In the genomic region with DNA sequence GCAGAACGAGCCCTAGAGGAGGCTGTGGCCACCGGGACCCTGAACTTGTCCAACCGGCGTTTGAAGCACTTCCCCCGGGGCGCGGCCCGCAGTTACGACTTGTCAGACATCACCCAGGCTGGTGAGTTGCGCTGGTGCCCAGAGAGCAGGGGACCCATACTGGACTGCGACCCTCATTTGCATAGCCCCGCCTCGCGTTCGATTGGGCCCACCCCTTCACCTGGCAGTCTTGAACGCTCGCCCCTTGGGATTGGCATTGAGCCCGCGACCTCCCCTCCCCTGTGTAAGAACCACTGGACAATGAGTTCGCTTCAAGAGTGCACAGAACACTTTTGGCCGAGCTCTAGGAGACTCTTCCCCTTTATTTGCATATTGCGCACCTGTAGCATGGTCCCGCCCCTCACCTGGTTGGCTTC, we compare ENCODE assay signal across 7 mouse cellular contexts. TPM values are rescaled to one million over a fixed set of nuclear protein-coding genes. Genes with fewer than 3 reads are reported as not detected.
A peak's percentile ranks its signal among the peaks of the same experiment; 100 is the strongest.
DNase-seq lines count a peak whose midpoint lies in the region; ATAC-seq and TF ChIP-seq lines count a peak whose summit lies in the region.

No protein-coding gene starts in this region.

- no peak for TF ChIP-seq CTCF in thymus, adult 2 months (IDR thresholded peaks at IDR 0.05; ENCODE audit: borderline replicate concordance, control insufficient read depth, extremely low read depth, insufficient read depth, low read length, poor library complexity)
- no peak for TF ChIP-seq CTCF in embryonic fibroblast, embryonic 13.5 days (IDR thresholded peaks at IDR 0.05; ENCODE audit: borderline replicate concordance, insufficient read depth, low read length)

- peaks cover 23% of the 10 kb centered on the region for H3K4me1 ChIP-seq in thymus, adult 2 months (replicated peaks; ENCODE audit: control insufficient read depth, insufficient read depth, low read length)
- peaks cover 9% of the 10 kb centered on the region; the same call in 1 of the 2 replicates for H3K4me1 ChIP-seq in embryonic fibroblast, embryonic 13.5 days (ENCODE audit: control insufficient read depth, insufficient read depth, low read length)
- H3K4me1 ChIP-seq in lung, embryonic 16.5 days (replicated peaks; ENCODE audit: control insufficient read depth, insufficient read depth, low read length), result peaks cover 40% of the 10 kb centered on the region

- H3K4me3 ChIP-seq in thymus, adult 2 months (ENCODE audit: control insufficient read depth, insufficient read depth, low read length), result peak overlapping the region; percentile 84
- H3K4me3 ChIP-seq in embryonic fibroblast, embryonic 13.5 days (ENCODE audit: insufficient read depth, low read length), result peak overlapping the region; percentile 66
- peak overlapping the region; percentile 91 for H3K4me3 ChIP-seq in lung, embryonic 16.5 days (ENCODE audit: low read length)

- no peak for TF ChIP-seq POLR2A in thymus, adult 2 months (IDR thresholded peaks at IDR 0.05; ENCODE audit: control insufficient read depth, extremely low read depth, insufficient read depth, low read length, poor library complexity)
- no peak for TF ChIP-seq POLR2A in embryonic fibroblast, embryonic 13.5 days (IDR thresholded peaks at IDR 0.05; ENCODE audit: low read depth, low read length)

- peak overlapping the region; percentile 57 for H3K4me2 ChIP-seq in lung, embryonic 16.5 days (ENCODE audit: low read depth, low read length)

- DNase-seq in thymus, adult 2 months, result no peak
- DNase-seq in thymus, postnatal 25 days, result no peak
- peak; percentile 81 to 83 for DNase-seq in kidney, adult 8-10 months
- peak; percentile 73 for DNase-seq in splenic B cell, adult 2 months (ENCODE audit: low read depth, low spot score)
- no peak for DNase-seq in left cerebral cortex, adult 8-10 months (ENCODE audit: low spot score in 2 of 2)

- no peaks in the 10 kb centered on the region for H3K9me3 ChIP-seq in lung, embryonic 16.5 days (ENCODE audit: control insufficient read depth, low read length)

- ATAC-seq in lung, embryonic 16.5 days (ENCODE audit: low read depth), result peak; percentile 31

- H3K36me3 ChIP-seq in thymus, adult 2 months (ENCODE audit: control insufficient read depth, insufficient read depth, low read length), result peaks cover 8% of the 10 kb centered on the region
- peaks cover 7% of the 10 kb centered on the region for H3K36me3 ChIP-seq in lung, embryonic 16.5 days (ENCODE audit: control insufficient read depth, insufficient read depth, low read length)
- peaks cover 1% of the 10 kb centered on the region for H3K36me3 ChIP-seq in splenic B cell, adult 2 months (ENCODE audit: control insufficient read depth, insufficient read depth, low read length, poor library complexity, severe bottlenecking)

- under 1% methylated on average over 23 of the region's 23 CpGs for WGBS in thymus, adult 2 months
- under 1% methylated on average over 23 of the region's 23 CpGs for WGBS in lung, embryonic 16.5 days

- no peaks in the 10 kb centered on the region for H3K27me3 ChIP-seq in thymus, adult 2 months (ENCODE audit: control insufficient read depth, insufficient read depth, low read length)
- no peaks in the 10 kb centered on the region for H3K27me3 ChIP-seq in lung, embryonic 16.5 days (ENCODE audit: control insufficient read depth, insufficient read depth, low read depth, low read length)
- no peaks in the 10 kb centered on the region for H3K27me3 ChIP-seq in splenic B cell, adult 2 months (ENCODE audit: control insufficient read depth, insufficient read depth, low read length, poor library complexity, severe bottlenecking)

- peak overlapping the region; percentile 87 for H3K9ac ChIP-seq in lung, embryonic 16.5 days (ENCODE audit: low read length)

- peak overlapping the region; percentile 98 for H3K27ac ChIP-seq in thymus, adult 2 months (ENCODE audit: control insufficient read depth, insufficient read depth, low read length)
- H3K27ac ChIP-seq in embryonic fibroblast, embryonic 13.5 days (ENCODE audit: insufficient read depth, low read length), result peak overlapping the region; percentile 32; the same call in 1 of the 2 replicates
- peak overlapping the region; percentile 99 for H3K27ac ChIP-seq in lung, embryonic 16.5 days (ENCODE audit: low read length)

RNA-seq across cellular contexts. Expression of a gene that starts 0.3 kb away (rescaled TPM):
- 149 and 153 TPM in 2 replicates for polyA plus RNA-seq in thymus, adult 2 months (2012; rRNA removed)
- 3.0 and 3.5 TPM in 2 replicates for polyA plus RNA-seq in embryonic fibroblast, embryonic 13.5 days (2011; ENCODE audit: insufficient read length, low read depth, missing spikeins)
- polyA plus RNA-seq in lung, embryonic 16.5 days (2015; fragmentation: Nextera tagmentation; extraction: Ambion mirVana), result 14.8 and 18.1 TPM in 2 replicates
- 10 to 100 TPM in 1 of 4 experiments, 1 to 10 TPM in 3; 5.6 to 11.5 (median 8.8) TPM for total RNA-seq in left cerebral cortex, adult 8-10 months (2022)

RNA-seq across cellular contexts. Expression of a gene that starts 0.4 kb away (rescaled TPM):
- polyA plus RNA-seq in thymus, adult 2 months (2012; rRNA removed), result 576 and 587 TPM in 2 replicates
- 17.5 and 29.1 TPM in 2 replicates for polyA plus RNA-seq in embryonic fibroblast, embryonic 13.5 days (2011; ENCODE audit: insufficient read length, low read depth, missing spikeins)
- 34.2 and 42.6 TPM in 2 replicates for polyA plus RNA-seq in lung, embryonic 16.5 days (2015; fragmentation: Nextera tagmentation; extraction: Ambion mirVana)
- 10 to 100 TPM in 3 of 4 experiments, 1 to 10 TPM in 1; 9.5 to 18.0 (median 16.0) TPM for total RNA-seq in left cerebral cortex, adult 8-10 months (2022)

RNA-seq across cellular contexts. Expression of a gene that starts 0.5 kb away (rescaled TPM):
- polyA plus RNA-seq in thymus, adult 2 months (2012; rRNA removed), result 0.27 and 0.31 TPM in 2 replicates
- 0.60 and 0.67 TPM in 2 replicates for polyA plus RNA-seq in embryonic fibroblast, embryonic 13.5 days (2011; ENCODE audit: insufficient read length, low read depth, missing spikeins)
- polyA plus RNA-seq in lung, embryonic 16.5 days (2015; fragmentation: Nextera tagmentation; extraction: Ambion mirVana), result 0.13 and 0.15 TPM in 2 replicates
- total RNA-seq in left cerebral cortex, adult 8-10 months (2022), result under 1 TPM; 0.16 to 0.28 (median 0.20) TPM

RNA-seq across cellular contexts. Expression of a gene that starts 11.8 kb away (rescaled TPM):
- polyA plus RNA-seq in thymus, adult 2 months (2012; rRNA removed), result 576 and 646 TPM in 2 replicates
- polyA plus RNA-seq in embryonic fibroblast, embryonic 13.5 days (2011; ENCODE audit: insufficient read length, low read depth, missing spikeins), result 2.5 and 3.4 TPM in 2 replicates
- 9.7 and 12.4 TPM in 2 replicates for polyA plus RNA-seq in lung, embryonic 16.5 days (2015; fragmentation: Nextera tagmentation; extraction: Ambion mirVana)
- 1 to 10 TPM in 3 of 4 experiments, under 1 TPM in 1; 0.91 to 5.9 (median 3.5) TPM for total RNA-seq in left cerebral cortex, adult 8-10 months (2022)

RNA-seq across cellular contexts. Expression of a gene that starts 15.7 kb away (rescaled TPM):
- polyA plus RNA-seq in thymus, adult 2 months (2012; rRNA removed), result 21.9 and 29.7 TPM in 2 replicates
- 732 and 740 TPM in 2 replicates for polyA plus RNA-seq in embryonic fibroblast, embryonic 13.5 days (2011; ENCODE audit: insufficient read length, low read depth, missing spikeins)
- polyA plus RNA-seq in lung, embryonic 16.5 days (2015; fragmentation: Nextera tagmentation; extraction: Ambion mirVana), result 119 and 123 TPM in 2 replicates
- total RNA-seq in left cerebral cortex, adult 8-10 months (2022), result 10 to 100 TPM; 12.8 to 14.6 (median 13.8) TPM

Comparison
In these comparisons a context has a peak if more than half of its experiments do, and no peak if none do; other contexts are left out.
1. DNase-seq: peak in kidney, adult 8-10 months (2 of 2) and splenic B cell, adult 2 months (single experiment); none in thymus, adult 2 months (single experiment), thymus, postnatal 25 days (single experiment) and left cerebral cortex, adult 8-10 months (0 of 2).
2. H3K27ac ChIP-seq: peak in every context shown above with its lines; median percentile 99 in lung, embryonic 16.5 days; 98 in thymus, adult 2 months; 32 in embryonic fibroblast, embryonic 13.5 days.
3. RNA of a gene that starts 0.4 kb away (polyA plus RNA-seq): 576 to 587 TPM in thymus, adult 2 months; 34.2 to 42.6 TPM in lung, embryonic 16.5 days and 17.5 to 29.1 TPM in embryonic fibroblast, embryonic 13.5 days; every median in the first group is over 10 times any median in the second.
4. Peak in every context shown above with its lines, with median percentiles within 50 percentile points of each other: H3K4me3 ChIP-seq.